Mouse (Mus musculus): Measurements from ENCODE around the gene Zfp945.

- TF ChIP-seq FLI1 (IDR thresholded peaks at IDR 0.05; ENCODE audit: low read length) (no peak), GATA1 (IDR thresholded peaks at IDR 0.05; ENCODE audit: borderline replicate concordance, low read length) (no peak)
Observed at GRCm38 (mm10) chr17:22866421-22866844, 501 bp downstream of the Zfp945 start.
